Mouse (Mus musculus): ENCODE results near the gene Bach1.

- TF ChIP-seq CTCF (IDR thresholded peaks at IDR 0.05; ENCODE audit: insufficient read depth, low read depth, low read length) = no peak
- TF ChIP-seq POLR2A (IDR thresholded peaks at IDR 0.05; ENCODE audit: insufficient read depth, low read depth, low read length) = no peak
Observed at GRCm38 (mm10) chr16:87714550-87714949, 15.8 kb downstream of the Bach1 start.

Data from olfactory bulb, adult 2 months (tissue).